Comparison of ENCODE assay signal across 7 mouse cellular contexts in genomic region chr7:28467213-28467751, GRCm38 (mm10). TPM values are rescaled to one million over a fixed set of nuclear protein-coding genes. Genes with fewer than 3 reads are reported as not detected.
DNase-seq lines count a peak whose midpoint lies in the region; TF ChIP-seq lines count a peak whose summit lies in the region.

No protein-coding gene starts in this region.

- no peak for TF ChIP-seq CTCF in lung, adult 2 months (IDR thresholded peaks at IDR 0.05; ENCODE audit: insufficient read depth, low read length)
- TF ChIP-seq CTCF in olfactory bulb, adult 2 months (IDR thresholded peaks at IDR 0.05; ENCODE audit: insufficient read depth, low read depth, low read length): no peak

- WGBS in lung, adult 2 months: 6% methylated on average over 62 of the region's 63 CpGs
- WGBS in olfactory bulb, adult 2 months: 32% methylated on average over 59 of the region's 63 CpGs

- no peak for TF ChIP-seq POLR2A in lung, adult 2 months (IDR thresholded peaks at IDR 0.05; ENCODE audit: borderline replicate concordance, extremely low read depth, low read depth, low read length)
- TF ChIP-seq POLR2A in olfactory bulb, adult 2 months (IDR thresholded peaks at IDR 0.05; ENCODE audit: insufficient read depth, low read depth, low read length): no peak

- H3K4me3 ChIP-seq in lung, adult 2 months (replicated peaks; ENCODE audit: extremely low read depth, low read depth, low read length): peak overlapping the region; percentile 35
- H3K4me3 ChIP-seq in olfactory bulb, adult 2 months (ENCODE audit: insufficient read depth, low read depth, low read length): peak overlapping the region; percentile 8; the same call in 1 of the 2 replicates

- no peak overlapping the region for H3K27ac ChIP-seq in olfactory bulb, adult 2 months (ENCODE audit: insufficient read depth, low read depth, low read length)

- no peaks in the 10 kb centered on the region for H3K4me1 ChIP-seq in lung, adult 2 months (ENCODE audit: control insufficient read depth, insufficient read depth, low read length)
- peaks cover 20% of the 10 kb centered on the region for H3K4me1 ChIP-seq in olfactory bulb, adult 2 months (ENCODE audit: control insufficient read depth, insufficient read depth, low read length)

- peak; percentile 59 for DNase-seq in R1 (ENCODE audit: low read depth, low spot score)
- peak; percentile 82 for DNase-seq in adrenal gland, postnatal 25 days
- DNase-seq in gastrocnemius, postnatal 4 days (ENCODE audit: low spot score in 2 of 2): peak; percentile 36 to 53
- DNase-seq in kidney, adult 18-20 months: peak; percentile 71
- DNase-seq in lung, adult 2 months: peak; percentile 53
- DNase-seq in layer of hippocampus, adult 11-12 months (ENCODE audit: low spot score): no peak

RNA-seq across cellular contexts. Expression of gene Lrfn1, which starts 15.5 kb away (rescaled TPM):
- 15.9 and 17.4 TPM in 2 replicates for total RNA-seq in adrenal gland, postnatal 25 days (2021)
- 1 to 10 TPM; 3.3 to 3.6 TPM for total RNA-seq in gastrocnemius, postnatal 4 days (2021)
- polyA plus RNA-seq in lung, adult 2 months (2012; rRNA removed): 5.5 and 7.0 TPM in 2 replicates
- polyA plus RNA-seq in olfactory bulb, adult 2 months (2012; ENCODE audit: insufficient read depth, insufficient read length, low replicate concordance, missing spikeins): not detected in 2 replicates

RNA-seq across cellular contexts. Expression of gene Gmfg, which starts 30.0 kb away (rescaled TPM):
- 7.2 and 11.2 TPM in 2 replicates for total RNA-seq in adrenal gland, postnatal 25 days (2021)
- total RNA-seq in gastrocnemius, postnatal 4 days (2021): 10 to 100 TPM; 16.1 to 16.2 TPM
- 24.2 and 24.3 TPM in 2 replicates for polyA plus RNA-seq in lung, adult 2 months (2012; rRNA removed)
- not detected in 2 replicates for polyA plus RNA-seq in olfactory bulb, adult 2 months (2012; ENCODE audit: insufficient read depth, insufficient read length, low replicate concordance, missing spikeins)

RNA-seq across cellular contexts. Expression of gene Ifnl2, which starts 43.0 kb away (rescaled TPM):
- total RNA-seq in adrenal gland, postnatal 25 days (2021): not detected in 2 replicates
- total RNA-seq in gastrocnemius, postnatal 4 days (2021): not detected
- polyA plus RNA-seq in lung, adult 2 months (2012; rRNA removed): not detected in 2 replicates
- polyA plus RNA-seq in olfactory bulb, adult 2 months (2012; ENCODE audit: insufficient read depth, insufficient read length, low replicate concordance, missing spikeins): not detected in 2 replicates

RNA-seq across cellular contexts. Expression of gene Ifnl3, which starts 55.4 kb away (rescaled TPM):
- not detected in 2 replicates for total RNA-seq in adrenal gland, postnatal 25 days (2021)
- not detected for total RNA-seq in gastrocnemius, postnatal 4 days (2021)
- not detected in 2 replicates for polyA plus RNA-seq in lung, adult 2 months (2012; rRNA removed)
- polyA plus RNA-seq in olfactory bulb, adult 2 months (2012; ENCODE audit: insufficient read depth, insufficient read length, low replicate concordance, missing spikeins): not detected in 2 replicates
